ENCODE assay signal across 17 mouse cellular contexts in the genomic region with DNA sequence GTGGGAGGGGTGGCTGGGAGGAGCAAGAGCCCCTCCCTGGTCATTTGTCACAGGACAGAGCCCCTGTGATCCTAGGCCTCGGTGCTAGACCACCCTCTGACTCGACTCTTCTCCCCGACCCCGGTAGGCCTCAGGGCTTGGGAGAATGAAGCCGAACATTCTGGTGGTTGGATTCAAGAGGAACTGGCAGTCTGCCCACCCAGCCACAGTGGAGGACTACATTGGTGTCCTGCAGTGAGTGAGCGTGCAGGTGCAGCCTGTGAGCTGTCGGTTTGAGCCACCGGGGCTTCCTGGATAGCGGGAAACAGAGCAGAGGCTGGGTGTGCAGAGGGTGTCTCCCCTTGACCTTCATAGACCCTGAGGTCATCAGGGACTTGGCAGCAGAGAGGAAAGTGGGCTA. TPM values are rescaled to one million over a fixed set of nuclear protein-coding genes. Genes with fewer than 3 reads are reported as not detected.
A peak's percentile ranks its signal among the peaks of the same experiment; 100 is the strongest.
DNase-seq lines count a peak whose midpoint lies in the region; ATAC-seq lines count a peak whose summit lies in the region.
"Had no signal": no experiment of that assay in that cellular context is flagged by ENCODE, and none has a peak within 500 bp of the region (broad histone marks: within the 10 kb centered on the region; RNA-seq: fewer than 3 reads in every experiment).

No protein-coding gene starts in this region.

- no peak overlapping the region for H3K27ac ChIP-seq in heart, embryonic 11.5 days (ENCODE audit: low read depth, low read length)
- H3K27ac ChIP-seq in lung, embryonic 15.5 days = no peak overlapping the region
- H3K27ac ChIP-seq: embryonic facial prominence, embryonic 15.5 days; heart, embryonic 13.5 days; midbrain, embryonic 12.5 days had no signal

- no peaks in the 10 kb centered on the region for H3K36me3 ChIP-seq in heart, embryonic 11.5 days (ENCODE audit: control insufficient read depth, insufficient read depth, low read length)
- no peaks in the 10 kb centered on the region for H3K36me3 ChIP-seq in lung, embryonic 15.5 days
- H3K36me3 ChIP-seq: embryonic facial prominence, embryonic 15.5 days; heart, embryonic 13.5 days; midbrain, embryonic 12.5 days had no signal

- H3K27me3 ChIP-seq in heart, embryonic 11.5 days (ENCODE audit: control insufficient read depth, insufficient read depth, low read length) = no peaks in the 10 kb centered on the region
- H3K27me3 ChIP-seq in lung, embryonic 15.5 days = no peaks in the 10 kb centered on the region
- H3K27me3 ChIP-seq: embryonic facial prominence, embryonic 15.5 days; heart, embryonic 13.5 days; midbrain, embryonic 12.5 days had no signal

- H3K9ac ChIP-seq in heart, embryonic 11.5 days (ENCODE audit: low read depth, low read length) = no peak overlapping the region
- H3K9ac ChIP-seq in lung, embryonic 15.5 days = no peak overlapping the region
- H3K9ac ChIP-seq: embryonic facial prominence, embryonic 15.5 days; heart, embryonic 13.5 days; midbrain, embryonic 12.5 days had no signal

- 69% methylated on average over 9 of the region's 9 CpGs for WGBS in heart, embryonic 11.5 days (ENCODE audit: insufficient replicate concordance)
- WGBS in lung, embryonic 15.5 days = 44% methylated on average over 9 of the region's 9 CpGs

- H3K4me2 ChIP-seq in heart, embryonic 11.5 days = no peak overlapping the region
- no peak overlapping the region for H3K4me2 ChIP-seq in lung, embryonic 15.5 days
- H3K4me2 ChIP-seq: embryonic facial prominence, embryonic 15.5 days; heart, embryonic 13.5 days; midbrain, embryonic 12.5 days had no signal

- ATAC-seq in heart, embryonic 11.5 days (replicated peaks; ENCODE audit: insufficient number of reproducible peaks, low FRiP score, low TSS enrichment) = no peak
- ATAC-seq in lung, embryonic 15.5 days (ENCODE audit: borderline replicate concordance, extremely low read depth, low FRiP score, low TSS enrichment) = peak; percentile 44; the same call in 1 of the 2 replicates
- ATAC-seq: hindbrain, embryonic 16.5 days had no signal

- H3K9me3 ChIP-seq in heart, embryonic 11.5 days (replicated peaks; ENCODE audit: control insufficient read depth, low read length) = no peaks in the 10 kb centered on the region
- H3K9me3 ChIP-seq in lung, embryonic 15.5 days = no peaks in the 10 kb centered on the region
- H3K9me3 ChIP-seq: embryonic facial prominence, embryonic 15.5 days; heart, embryonic 13.5 days; midbrain, embryonic 12.5 days had no signal

- peak; percentile 27 to 42 for DNase-seq in heart, postnatal 10 days
- DNase-seq in thymus, postnatal 36 days = peak; percentile 19 to 46
- no peak for DNase-seq in thymus, postnatal 25 days
- DNase-seq in thymus, postnatal 4 days = peak; percentile 48
- DNase-seq in kidney, adult 18-20 months = no peak
- DNase-seq in frontal cortex, postnatal 10 days (ENCODE audit: low spot score in 2 of 2) = no peak
- DNase-seq: cerebellum, adult 9-11 months; gastrocnemius, postnatal 14 days; kidney, adult 11 months; kidney, postnatal 14 days had no signal

- intact Hi-C loops in heart, postnatal 10 days (cut with DNase I) = no loop called here

- H3K4me1 ChIP-seq in heart, embryonic 11.5 days (ENCODE audit: control insufficient read depth, insufficient read depth, low read length) = peaks cover 3% of the 10 kb centered on the region; the same call in 1 of the 2 replicates
- no peaks in the 10 kb centered on the region for H3K4me1 ChIP-seq in lung, embryonic 15.5 days
- H3K4me1 ChIP-seq: embryonic facial prominence, embryonic 15.5 days; midbrain, embryonic 12.5 days had no signal

- H3K4me3 ChIP-seq in heart, embryonic 11.5 days (ENCODE audit: low read depth, low read length) = no peak overlapping the region
- H3K4me3 ChIP-seq in lung, embryonic 15.5 days = no peak overlapping the region
- H3K4me3 ChIP-seq: embryonic facial prominence, embryonic 15.5 days; heart, embryonic 13.5 days; midbrain, embryonic 12.5 days had no signal

RNA-seq across cellular contexts. Expression of gene Slc12a3, which starts 19.4 kb away (rescaled TPM):
- total RNA-seq in heart, postnatal 10 days (2021) = under 1 TPM in 1 of 2 experiments, not detected in 1; 0.38 TPM
- polyA plus RNA-seq in heart, embryonic 11.5 days (2014; fragmentation: Nextera tagmentation; extraction: Ambion mirVana) = 0.20 TPM in 1 of 2 replicates, not detected in the other
- polyA plus RNA-seq in lung, embryonic 15.5 days (2015; fragmentation: Nextera tagmentation; extraction: Ambion mirVana) = 0.14 TPM in 1 of 2 replicates, not detected in the other
- total RNA-seq: gastrocnemius, postnatal 14 days had no signal
- polyA plus RNA-seq: forebrain, embryonic 11.5 days; heart, embryonic 13.5 days; midbrain, embryonic 12.5 days had no signal

RNA-seq across cellular contexts. Expression of gene Herpud1, which starts 37.8 kb away (rescaled TPM):
- 100 to 1,000 TPM in 1 of 2 experiments, 10 to 100 TPM in 1; 80.4 to 138 TPM for total RNA-seq in heart, postnatal 10 days (2021)
- polyA plus RNA-seq in heart, embryonic 11.5 days (2014; fragmentation: Nextera tagmentation; extraction: Ambion mirVana) = 80.5 and 84.1 TPM in 2 replicates
- polyA plus RNA-seq in lung, embryonic 15.5 days (2015; fragmentation: Nextera tagmentation; extraction: Ambion mirVana) = 107 and 116 TPM in 2 replicates

Comparison
In these comparisons a context has a peak if more than half of its experiments do, and no peak if none do; other contexts are left out.
1. DNase-seq: peak in heart, postnatal 10 days (2 of 2), thymus, postnatal 36 days (2 of 2) and thymus, postnatal 4 days (single experiment); none in thymus, postnatal 25 days (single experiment), kidney, adult 18-20 months (single experiment) and frontal cortex, postnatal 10 days (0 of 2).